Comparison of ENCODE assay signal across 33 mouse cellular contexts in the genomic region with DNA sequence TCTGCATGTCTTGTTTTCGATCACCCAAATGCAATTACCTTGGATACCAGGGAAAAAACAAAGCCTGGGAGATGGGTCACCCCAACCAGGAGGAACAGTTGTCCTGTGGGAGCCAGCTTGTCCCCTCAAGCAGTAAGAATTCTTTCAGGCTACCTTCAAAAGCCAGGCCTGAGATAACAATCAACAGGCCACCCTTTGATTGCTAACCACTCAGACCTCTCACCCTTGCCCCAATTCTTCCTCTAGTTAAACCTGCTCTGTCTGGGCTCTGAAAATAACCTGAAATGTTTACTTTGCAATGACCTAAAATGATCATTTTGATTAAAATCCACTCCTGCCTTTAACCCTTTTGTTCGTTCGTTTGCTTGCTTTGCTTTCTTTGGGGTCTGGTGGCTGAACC. TPM values are rescaled to one million over a fixed set of nuclear protein-coding genes. Genes with fewer than 3 reads are reported as not detected.
DNase-seq lines count a peak whose midpoint lies in the region; ATAC-seq and TF ChIP-seq lines count a peak whose summit lies in the region.
"Had no signal": no experiment of that assay in that cellular context is flagged by ENCODE, and none has a peak within 500 bp of the region (broad histone marks: within the 10 kb centered on the region; RNA-seq: fewer than 3 reads in every experiment).

No protein-coding gene starts in this region.

- no peaks in the 10 kb centered on the region for H3K36me3 ChIP-seq in heart, adult 2 months (ENCODE audit: control insufficient read depth, insufficient read depth, low read length)
- H3K36me3 ChIP-seq in kidney, embryonic 15.5 days = no peaks in the 10 kb centered on the region
- H3K36me3 ChIP-seq in liver, postnatal 0 days (replicated peaks; ENCODE audit: insufficient read depth, low read length) = no peaks in the 10 kb centered on the region
- H3K36me3 ChIP-seq in liver, embryonic 12.5 days = no peaks in the 10 kb centered on the region
- H3K36me3 ChIP-seq: embryonic facial prominence, embryonic 10.5 days; embryonic facial prominence, embryonic 13.5 days; forebrain, embryonic 12.5 days; forebrain, embryonic 15.5 days; hindbrain, embryonic 12.5 days; hindbrain, embryonic 15.5 days had no signal

- DNase-seq in heart, adult 11 months = peak; percentile 23
- DNase-seq in heart, adult 2 months = no peak
- DNase-seq in kidney, postnatal 4 days = no peak
- no peak for DNase-seq in liver, postnatal 0 days
- peak; percentile 54 for DNase-seq in urinary bladder, postnatal 14 days (ENCODE audit: low spot score)
- DNase-seq in urinary bladder, postnatal 10 days (ENCODE audit: low spot score) = no peak
- DNase-seq: adrenal gland, adult 8-10 months; adrenal gland, postnatal 25 days; cerebellum, adult 11-12 months; cerebellum, adult 8-10 months; cerebellum, postnatal 10 days; cerebellum, postnatal 36 days; embryo, embryonic 11 days; gastrocnemius, postnatal 10 days; gastrocnemius, postnatal 36 days had no signal

- TF ChIP-seq POLR2A in heart, adult 2 months (IDR thresholded peaks at IDR 0.05; ENCODE audit: insufficient read depth, low read depth, low read length) = no peak

- no peaks in the 10 kb centered on the region for H3K79me2 ChIP-seq in heart, adult 2 months (replicated peaks; ENCODE audit: control insufficient read depth, insufficient read depth, low read length)

- no peaks in the 10 kb centered on the region for H3K27me3 ChIP-seq in heart, adult 2 months (ENCODE audit: control insufficient read depth, insufficient read depth, low read length)
- no peaks in the 10 kb centered on the region for H3K27me3 ChIP-seq in kidney, embryonic 15.5 days
- H3K27me3 ChIP-seq in liver, postnatal 0 days (ENCODE audit: insufficient read depth, low read length) = no peaks in the 10 kb centered on the region
- H3K27me3 ChIP-seq in liver, embryonic 12.5 days (replicated peaks) = peaks cover 11% of the 10 kb centered on the region; the same call in 1 of the 2 replicates
- H3K27me3 ChIP-seq: embryonic facial prominence, embryonic 13.5 days; forebrain, embryonic 12.5 days; forebrain, embryonic 15.5 days; hindbrain, embryonic 12.5 days; hindbrain, embryonic 15.5 days had no signal

- 86% methylated on average over 3 of the region's 3 CpGs for WGBS in heart, adult 2 months
- 69% methylated on average over 3 of the region's 3 CpGs for WGBS in kidney, embryonic 15.5 days
- WGBS in liver, postnatal 0 days (ENCODE audit: insufficient replicate concordance) = 72% methylated on average over 3 of the region's 3 CpGs
- 71% methylated on average over 3 of the region's 3 CpGs for WGBS in liver, embryonic 12.5 days (ENCODE audit: insufficient replicate concordance)

- no peak for ATAC-seq in kidney, embryonic 15.5 days (replicated peaks; ENCODE audit: low FRiP score)
- ATAC-seq in liver, postnatal 0 days = peak; percentile 51; the same call in 1 of the 2 replicates
- no peak for ATAC-seq in liver, embryonic 12.5 days
- ATAC-seq: activated CD4-positive, CD25-positive, alpha-beta regulatory T cell, adult 4 months; forebrain, embryonic 15.5 days had no signal

- H3K9me3 ChIP-seq in kidney, embryonic 15.5 days (replicated peaks) = no peaks in the 10 kb centered on the region
- H3K9me3 ChIP-seq in liver, postnatal 0 days (ENCODE audit: low read length) = no peaks in the 10 kb centered on the region
- H3K9me3 ChIP-seq in liver, embryonic 12.5 days (replicated peaks) = no peaks in the 10 kb centered on the region
- H3K9me3 ChIP-seq: embryonic facial prominence, embryonic 10.5 days; embryonic facial prominence, embryonic 13.5 days; forebrain, embryonic 12.5 days; hindbrain, embryonic 15.5 days had no signal

- TF ChIP-seq CTCF in heart, adult 2 months (IDR thresholded peaks at IDR 0.05) = no peak
- no peak for TF ChIP-seq CTCF in liver, postnatal 0 days (IDR thresholded peaks at IDR 0.05; ENCODE audit: low read depth)

- H3K4me3 ChIP-seq in heart, adult 2 months = no peak overlapping the region
- H3K4me3 ChIP-seq in kidney, embryonic 15.5 days (replicated peaks) = no peak overlapping the region
- H3K4me3 ChIP-seq in liver, postnatal 0 days (ENCODE audit: low read depth, low read length) = no peak overlapping the region
- no peak overlapping the region for H3K4me3 ChIP-seq in liver, embryonic 12.5 days
- H3K4me3 ChIP-seq: embryonic facial prominence, embryonic 10.5 days; embryonic facial prominence, embryonic 13.5 days; erythroblast, embryonic 14.5 days; forebrain, embryonic 12.5 days; forebrain, embryonic 15.5 days; hindbrain, embryonic 12.5 days; hindbrain, embryonic 15.5 days had no signal

- no peak overlapping the region for H3K9ac ChIP-seq in heart, adult 2 months (ENCODE audit: low read depth, low read length)
- H3K9ac ChIP-seq in kidney, embryonic 15.5 days = no peak overlapping the region
- H3K9ac ChIP-seq in liver, postnatal 0 days (replicated peaks) = no peak overlapping the region
- H3K9ac ChIP-seq in liver, embryonic 12.5 days = no peak overlapping the region
- H3K9ac ChIP-seq: embryonic facial prominence, embryonic 13.5 days; forebrain, embryonic 12.5 days; forebrain, embryonic 15.5 days; hindbrain, embryonic 12.5 days; hindbrain, embryonic 15.5 days had no signal

- intact Hi-C loops in heart, adult 2 months (cut with DNase I) = no loop called here

- no peaks in the 10 kb centered on the region for H3K4me1 ChIP-seq in heart, adult 2 months (ENCODE audit: control insufficient read depth, insufficient read depth, low read length)
- no peaks in the 10 kb centered on the region for H3K4me1 ChIP-seq in kidney, embryonic 15.5 days
- H3K4me1 ChIP-seq in liver, postnatal 0 days (ENCODE audit: insufficient read depth) = peaks cover 14% of the 10 kb centered on the region; the same call in 1 of the 2 replicates
- H3K4me1 ChIP-seq in liver, embryonic 12.5 days = 0 out of 2 replicates have a peak, but pooled peaks cover 5% of the 10 kb centered on the region
- H3K4me1 ChIP-seq: embryonic facial prominence, embryonic 13.5 days; forebrain, embryonic 12.5 days; forebrain, embryonic 15.5 days; hindbrain, embryonic 12.5 days; hindbrain, embryonic 15.5 days had no signal

- TF ChIP-seq EP300 in heart, adult 2 months (IDR thresholded peaks at IDR 0.05; ENCODE audit: insufficient read depth, low read depth, low read length) = no peak
- TF ChIP-seq EP300 in liver, postnatal 0 days (IDR thresholded peaks at IDR 0.05; ENCODE audit: low read depth) = no peak

- no peak overlapping the region for H3K4me2 ChIP-seq in kidney, embryonic 15.5 days
- no peak overlapping the region for H3K4me2 ChIP-seq in liver, postnatal 0 days (ENCODE audit: low read depth, low read length)
- H3K4me2 ChIP-seq in liver, embryonic 12.5 days = no peak overlapping the region
- H3K4me2 ChIP-seq: embryonic facial prominence, embryonic 13.5 days; forebrain, embryonic 12.5 days; forebrain, embryonic 15.5 days; hindbrain, embryonic 12.5 days; hindbrain, embryonic 15.5 days had no signal

- no peak overlapping the region for H3K27ac ChIP-seq in heart, adult 2 months
- 0 out of 2 replicates have a peak overlapping the region, but pooled peaks have one; percentile 22 for H3K27ac ChIP-seq in kidney, embryonic 15.5 days
- peak overlapping the region; percentile 69 for H3K27ac ChIP-seq in liver, postnatal 0 days (ENCODE audit: low read depth)
- no peak overlapping the region for H3K27ac ChIP-seq in liver, embryonic 12.5 days
- H3K27ac ChIP-seq: embryonic facial prominence, embryonic 10.5 days; embryonic facial prominence, embryonic 13.5 days; forebrain, embryonic 12.5 days; forebrain, embryonic 15.5 days; hindbrain, embryonic 12.5 days; hindbrain, embryonic 15.5 days had no signal

RNA-seq across cellular contexts. Expression of gene Ctse, which starts 14.5 kb away (rescaled TPM):
- under 1 TPM; 0.63 to 0.86 TPM for total RNA-seq in heart, adult 2 months (2021)
- polyA plus RNA-seq in heart, adult 2 months (2012; rRNA removed) = 0.39 and 0.70 TPM in 2 replicates
- 7.1 and 9.8 TPM in 2 replicates for polyA plus RNA-seq in kidney, embryonic 15.5 days (2015; fragmentation: Nextera tagmentation; extraction: Ambion mirVana)
- 69.2 and 76.3 TPM in 2 replicates for polyA plus RNA-seq in liver, postnatal 0 days (2015; fragmentation: Nextera tagmentation; extraction: Ambion mirVana)
- polyA plus RNA-seq in liver, embryonic 12.5 days (2016; fragmentation: Nextera tagmentation; extraction: Ambion mirVana) = 12.6 TPM in 2 replicates
- total RNA-seq: ES-E14 had no signal
- polyA plus RNA-seq: cortical plate, adult 2 months; embryonic facial prominence, embryonic 10.5 days; embryonic facial prominence, embryonic 13.5 days; forebrain, embryonic 12.5 days; forebrain, embryonic 15.5 days; heart, embryonic 14.5 days; hindbrain, embryonic 15.5 days had no signal

RNA-seq across cellular contexts. Expression of gene Avpr1b, which starts 24.6 kb away (rescaled TPM):
- total RNA-seq in heart, adult 2 months (2021) = not detected
- not detected in 2 replicates for polyA plus RNA-seq in heart, adult 2 months (2012; rRNA removed)
- not detected in 2 replicates for polyA plus RNA-seq in kidney, embryonic 15.5 days (2015; fragmentation: Nextera tagmentation; extraction: Ambion mirVana)
- polyA plus RNA-seq in liver, postnatal 0 days (2015; fragmentation: Nextera tagmentation; extraction: Ambion mirVana) = not detected in 2 replicates
- not detected in 2 replicates for polyA plus RNA-seq in liver, embryonic 12.5 days (2016; fragmentation: Nextera tagmentation; extraction: Ambion mirVana)
- total RNA-seq: adrenal gland, adult 8-10 months; adrenal gland, postnatal 25 days; ES-E14; gastrocnemius, postnatal 10 days; gastrocnemius, postnatal 36 days; granulocyte monocyte progenitor cell, adult 5-6 weeks; heart, postnatal 25 days; hematopoietic stem cell, adult 5-6 weeks had no signal
- polyA plus RNA-seq: brain, embryonic 14.5 days; cortical plate, adult 2 months; embryonic facial prominence, embryonic 10.5 days; embryonic facial prominence, embryonic 13.5 days; erythroblast, embryonic 14.5 days; forebrain, embryonic 12.5 days; forebrain, embryonic 15.5 days; heart, embryonic 14.5 days; heart, postnatal 0 days; hindbrain, embryonic 12.5 days; hindbrain, embryonic 15.5 days had no signal

Comparison
In these comparisons a context has a peak if more than half of its experiments do, and no peak if none do; other contexts are left out.
1. DNase-seq: peak in heart, adult 11 months (single experiment) and urinary bladder, postnatal 14 days (single experiment); none in heart, adult 2 months (0 of 2), kidney, postnatal 4 days (0 of 2), liver, postnatal 0 days (single experiment) and urinary bladder, postnatal 10 days (single experiment).
2. H3K27ac ChIP-seq: peak in kidney, embryonic 15.5 days (single experiment) and liver, postnatal 0 days (single experiment); none in heart, adult 2 months (single experiment) and liver, embryonic 12.5 days (single experiment).